Mouse (Mus musculus) kidney, embryonic 16.5 days (tissue): ENCODE measurements at regions not wholly inside any gene's neighbourhood (a gene's known extent, or its start where the extent isn't known, plus 50 kb on each side); places are given as distances from the start of the nearest gene placed in this dataset.
A peak's percentile ranks its signal among the peaks of the same experiment; 100 is the strongest.

Experiments used
- ATAC-seq: fragments of 200-750 bp; cut with Nextera tagmentation; 2 replicates; pipeline ENCODE4 v1.8.0; 2017; ENCODE audit warnings: moderate TSS enrichment; ENCODE audit not compliant: low FRiP score, low TSS enrichment
- H3K27ac ChIP-seq: fragments of 300-500 bp; sonication (generic); 2 replicates; pipeline ENCODE4 v1.5.1; 2014; ENCODE audit warnings: low read length
- H3K27me3 ChIP-seq: fragments of 300-500 bp; sonication (generic); 2 replicates; pipeline ENCODE4 v1.6.1; 2014; ENCODE audit warnings: low read length, control low read depth, mixed read lengths; ENCODE audit not compliant: insufficient read depth
- H3K36me3 ChIP-seq: fragments of 300-500 bp; sonication (generic); 2 replicates; pipeline ENCODE4 v1.6.1; 2014; ENCODE audit warnings: low read length, control low read depth, mixed read lengths; ENCODE audit not compliant: insufficient read depth
- H3K4me1 ChIP-seq: fragments of 300-500 bp; sonication (generic); 2 replicates; pipeline ENCODE4 v1.6.1; 2014; ENCODE audit warnings: low read length, control low read depth, mixed read lengths; ENCODE audit not compliant: insufficient read depth
- H3K4me2 ChIP-seq: fragments of 300-500 bp; sonication (generic); replicated peaks from 2 replicates; pipeline ENCODE4 v1.6.1; 2014; ENCODE audit warnings: low read depth, low read length
- H3K4me3 ChIP-seq: fragments of 300-500 bp; sonication (generic); 2 replicates; pipeline ENCODE4 v1.5.1; 2014; ENCODE audit warnings: mild to moderate bottlenecking, low read length
- H3K9ac ChIP-seq: fragments of 300-500 bp; sonication (generic); replicated peaks from 2 replicates; pipeline ENCODE4 v1.6.1; 2014; ENCODE audit warnings: low read length
- H3K9me3 ChIP-seq: fragments of 300-500 bp; sonication (generic); 2 replicates; pipeline ENCODE4 v1.6.1; 2016; ENCODE audit warnings: low read length, control low read depth
- WGBS: fragments of 180-500 bp; shearing (Covaris S2); extraction: QIAGEN DNeasy Blood & Tissue Kit; methylation state at CpG from one replicate; pipeline ENCODE4 v1.1.7; 2014; 5-methylcytosine and 5-hydroxymethylcytosine counted together

- no peaks in the 10 kb centered on the region for H3K27me3 ChIP-seq
- no peak overlapping the region for H3K4me3 ChIP-seq
- H3K9me3 ChIP-seq, result no peaks in the 10 kb centered on the region
- 0 out of 2 replicates have a peak, but pooled peaks cover 6% of the 10 kb centered on the region for H3K4me1 ChIP-seq
- H3K36me3 ChIP-seq, result no peaks in the 10 kb centered on the region
- no peak for ATAC-seq
- no peak overlapping the region for H3K27ac ChIP-seq
- no peak overlapping the region for H3K9ac ChIP-seq
- H3K4me2 ChIP-seq, result no peak overlapping the region
Measured at GRCm38 (mm10) chr16:30721223-30721622, 121.7 kb downstream of the Fam43a start.

- Histone ChIP-seq H3K4me3 (no peak overlapping the region), H3K36me3 (no peaks in the 10 kb centered on the region), H3K4me1 (0 out of 2 replicates have a peak, but pooled peaks cover 6% of the 10 kb centered on the region), H3K27ac (no peak overlapping the region), H3K4me2 (no peak overlapping the region), H3K9ac (no peak overlapping the region), H3K27me3 (no peaks in the 10 kb centered on the region), H3K9me3 (no peaks in the 10 kb centered on the region)
- no peak for ATAC-seq
- 79% methylated on average over 3 of the region's 3 CpGs for WGBS
Measured at GRCm38 (mm10) chr16:30722372-30722771, 122.8 kb downstream of the Fam43a start.

- Histone ChIP-seq H3K27ac (no peak overlapping the region), H3K4me3 (no peak overlapping the region), H3K36me3 (no peaks in the 10 kb centered on the region), H3K4me1 (0 out of 2 replicates have a peak, but pooled peaks cover 6% of the 10 kb centered on the region), H3K4me2 (no peak overlapping the region), H3K9me3 (no peaks in the 10 kb centered on the region), H3K9ac (no peak overlapping the region), H3K27me3 (no peaks in the 10 kb centered on the region)
- ATAC-seq, result no peak
- 89% methylated on average over 1 of the region's 1 CpGs for WGBS
Measured at GRCm38 (mm10) chr16:30724591-30724990, 125.1 kb downstream of the Fam43a start.

- H3K4me2 ChIP-seq, result no peak overlapping the region
- WGBS, result 56% methylated on average over 9 of the region's 9 CpGs
- no peaks in the 10 kb centered on the region for H3K9me3 ChIP-seq
Measured at GRCm38 (mm10) chr16:30732770-30733415, 133.4 kb downstream of the Fam43a start.

GRCm38 (mm10) chr16:30733478-30733877 is 134.0 kb downstream of the Fam43a start:
- peaks cover 17% of the 10 kb centered on the region for H3K4me1 ChIP-seq
- H3K9me3 ChIP-seq, result no peaks in the 10 kb centered on the region
- H3K27me3 ChIP-seq, result no peaks in the 10 kb centered on the region
- no peak overlapping the region for H3K4me3 ChIP-seq
- no peak overlapping the region for H3K9ac ChIP-seq
- no peak overlapping the region for H3K4me2 ChIP-seq
- no peaks in the 10 kb centered on the region for H3K36me3 ChIP-seq
- ATAC-seq, result no peak
- no peak overlapping the region for H3K27ac ChIP-seq
- WGBS, result 55% methylated on average over 11 of the region's 11 CpGs

More at GRCm38 (mm10) chr16:30732770-30733415, 133.4 kb downstream of the Fam43a start:
- no peak overlapping the region for H3K4me3 ChIP-seq
- no peak overlapping the region for H3K27ac ChIP-seq
- H3K27me3 ChIP-seq, result no peaks in the 10 kb centered on the region
- no peak for ATAC-seq
- H3K4me1 ChIP-seq, result peaks cover 17% of the 10 kb centered on the region
- no peak overlapping the region for H3K9ac ChIP-seq
- H3K36me3 ChIP-seq, result no peaks in the 10 kb centered on the region

GRCm38 (mm10) chr16:30735360-30735759 is 135.8 kb downstream of the Fam43a start:
- Histone ChIP-seq H3K4me2 (no peak overlapping the region), H3K4me3 (no peak overlapping the region), H3K4me1 (peaks cover 17% of the 10 kb centered on the region), H3K27ac (no peak overlapping the region), H3K9me3 (no peaks in the 10 kb centered on the region), H3K27me3 (no peaks in the 10 kb centered on the region), H3K9ac (no peak overlapping the region), H3K36me3 (no peaks in the 10 kb centered on the region)
- ATAC-seq, result no peak
- WGBS, result 53% methylated on average over 3 of the region's 3 CpGs

GRCm38 (mm10) chr16:30735969-30736368 is 136.4 kb downstream of the Fam43a start:
- H3K4me1 ChIP-seq, result peaks cover 17% of the 10 kb centered on the region
- no peak overlapping the region for H3K9ac ChIP-seq
- no peak overlapping the region for H3K27ac ChIP-seq
- H3K4me3 ChIP-seq, result no peak overlapping the region
- H3K27me3 ChIP-seq, result no peaks in the 10 kb centered on the region
- WGBS, result 45% methylated on average over 7 of the region's 7 CpGs
- no peak overlapping the region for H3K4me2 ChIP-seq
- ATAC-seq, result peak; percentile 46; the same call in 1 of the 2 replicates
- H3K9me3 ChIP-seq, result no peaks in the 10 kb centered on the region
- H3K36me3 ChIP-seq, result no peaks in the 10 kb centered on the region

GRCm38 (mm10) chr16:30736662-30737326 is 137.3 kb downstream of the Fam43a start:
- H3K4me2 ChIP-seq, result no peak overlapping the region

GRCm38 (mm10) chr16:30737524-30737923 is 138.0 kb downstream of the Fam43a start:
- ATAC-seq, result no peak
- H3K9ac ChIP-seq, result no peak overlapping the region
- H3K4me1 ChIP-seq, result peaks cover 21% of the 10 kb centered on the region
- H3K4me2 ChIP-seq, result no peak overlapping the region
- H3K9me3 ChIP-seq, result no peaks in the 10 kb centered on the region
- H3K27me3 ChIP-seq, result no peaks in the 10 kb centered on the region
- H3K27ac ChIP-seq, result no peak overlapping the region
- no peak overlapping the region for H3K4me3 ChIP-seq
- WGBS, result 79% methylated on average over 8 of the region's 8 CpGs
- H3K36me3 ChIP-seq, result no peaks in the 10 kb centered on the region

More at GRCm38 (mm10) chr16:30736662-30737326, 137.3 kb downstream of the Fam43a start:
- Histone ChIP-seq H3K27ac (peak overlapping the region; percentile 55), H3K9me3 (no peaks in the 10 kb centered on the region), H3K4me1 (peaks cover 17% of the 10 kb centered on the region), H3K4me3 (no peak overlapping the region), H3K9ac (no peak overlapping the region), H3K36me3 (no peaks in the 10 kb centered on the region), H3K27me3 (no peaks in the 10 kb centered on the region)
- no peak for ATAC-seq
- 63% methylated on average over 17 of the region's 17 CpGs for WGBS

- H3K4me2 ChIP-seq, result no peak overlapping the region
- no peaks in the 10 kb centered on the region for H3K36me3 ChIP-seq
- no peaks in the 10 kb centered on the region for H3K27me3 ChIP-seq
- H3K27ac ChIP-seq, result no peak overlapping the region
- H3K4me3 ChIP-seq, result no peak overlapping the region
- peaks cover 28% of the 10 kb centered on the region for H3K4me1 ChIP-seq
- H3K9ac ChIP-seq, result no peak overlapping the region
- no peak for ATAC-seq
- WGBS, result 68% methylated on average over 7 of the region's 7 CpGs
- H3K9me3 ChIP-seq, result no peaks in the 10 kb centered on the region
Measured at GRCm38 (mm10) chr16:30739651-30740050, 140.1 kb downstream of the Fam43a start.
